Mouse (Mus musculus): ENCODE results near the gene Hddc3. TPM values are rescaled to one million over a fixed set of nuclear protein-coding genes. Genes with fewer than 3 reads are reported as not detected.

The Hddc3 gene
- polyA plus RNA-seq, 1 experiment from 2014 or later = 25.8 TPM

DNA sequence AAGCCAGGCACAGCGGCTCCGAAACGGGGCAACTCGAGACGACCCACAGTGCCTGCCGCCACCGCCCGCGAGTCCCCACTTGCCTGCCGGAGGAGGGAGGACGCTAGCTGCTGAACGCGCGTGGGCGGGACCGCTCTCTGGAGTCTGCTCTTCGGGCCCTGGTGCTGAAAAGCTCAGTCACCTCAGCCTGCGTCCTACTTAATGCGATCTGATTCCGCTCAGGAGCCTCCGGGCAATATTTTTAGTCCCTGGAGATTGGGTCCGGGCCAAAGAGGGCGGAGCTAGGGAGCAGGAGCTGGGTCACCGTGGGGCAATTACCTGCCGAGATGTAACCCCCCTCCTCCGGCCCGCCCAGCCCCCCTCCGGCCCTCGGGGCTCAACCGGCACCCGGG lies 27.7 kb downstream of the Hddc3 start:
- H3K27ac ChIP-seq = peak overlapping the region; percentile 87
- WGBS = under 1% methylated on average over 31 of the region's 31 CpGs
- peak; percentile 26 for ATAC-seq (ENCODE audit: insufficient number of reproducible peaks, insufficient read depth, low FRiP score, low TSS enrichment, low read depth)
- H3K9me3 ChIP-seq = no peaks in the 10 kb centered on the region
- peaks cover 19% of the 10 kb centered on the region for H3K4me1 ChIP-seq (replicated peaks)
- H3K9ac ChIP-seq (replicated peaks) = peak overlapping the region; percentile 91
- peaks cover 31% of the 10 kb centered on the region for H3K36me3 ChIP-seq
- peak overlapping the region; percentile 67 for H3K4me2 ChIP-seq
- H3K27me3 ChIP-seq = no peaks in the 10 kb centered on the region
- H3K4me3 ChIP-seq (replicated peaks) = peak overlapping the region; percentile 93

DNA sequence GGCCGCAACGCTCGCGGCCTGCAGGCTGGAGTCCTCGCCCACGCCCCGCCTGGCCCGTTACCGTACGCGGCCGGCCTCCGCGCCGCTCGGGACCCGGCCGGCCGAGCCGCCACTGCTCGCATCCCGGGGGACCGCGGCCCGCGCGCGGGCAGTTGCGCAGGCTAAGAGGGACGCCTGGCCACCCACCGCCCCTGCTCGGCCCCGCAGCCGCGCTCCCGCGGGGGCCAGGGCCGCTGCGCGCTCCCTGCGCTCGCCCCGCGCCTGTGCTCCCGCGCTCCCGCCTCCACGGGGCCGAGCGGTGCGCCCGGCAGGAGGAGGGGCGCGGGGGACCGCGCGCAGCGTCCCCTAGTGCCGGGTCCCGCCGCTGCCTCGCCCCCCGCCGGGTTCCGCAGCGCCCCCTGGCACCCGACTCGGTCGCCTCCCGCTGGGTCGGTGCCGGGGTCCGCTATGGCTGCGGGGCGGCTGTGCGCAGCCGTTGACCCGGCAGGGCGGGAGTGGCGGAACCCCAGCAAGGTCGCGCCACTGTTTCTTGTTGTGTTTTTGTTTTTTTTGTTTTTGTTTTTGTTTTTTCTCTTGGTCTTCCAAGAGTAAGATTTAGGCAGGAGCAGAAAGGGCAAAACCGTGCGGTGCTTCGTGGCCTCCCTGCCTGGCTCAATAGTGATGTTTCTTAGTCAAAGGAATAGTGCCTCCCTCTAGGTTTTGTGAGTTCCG lies 28.3 kb downstream of the Hddc3 start, which contains the start of gene Man2a2:
Gene Man2a2, minus strand, starts transcription at position 335 of the 711 bp plus-strand sequence.
- Histone ChIP-seq H3K9ac (replicated peaks) (peak within 1 kb of the TSS; percentile 91), H3K4me1 (replicated peaks) (peaks cover 19% of the 10 kb centered on the region), H3K4me2 (peak within 1 kb of the TSS; percentile 67), H3K27ac (peak within 1 kb of the TSS; percentile 87), H3K27me3 (no peaks in the 10 kb centered on the region), H3K36me3 (peaks cover 25% of the 10 kb centered on the region), H3K4me3 (replicated peaks) (peak within 1 kb of the TSS; percentile 93), H3K9me3 (no peaks in the 10 kb centered on the region)
- 1% methylated on average over 60 of the region's 86 CpGs for WGBS
- ATAC-seq (ENCODE audit: insufficient number of reproducible peaks, insufficient read depth, low FRiP score, low TSS enrichment, low read depth) = 0 out of 2 replicates have a peak, but pooled peaks have one; percentile 38

DNA sequence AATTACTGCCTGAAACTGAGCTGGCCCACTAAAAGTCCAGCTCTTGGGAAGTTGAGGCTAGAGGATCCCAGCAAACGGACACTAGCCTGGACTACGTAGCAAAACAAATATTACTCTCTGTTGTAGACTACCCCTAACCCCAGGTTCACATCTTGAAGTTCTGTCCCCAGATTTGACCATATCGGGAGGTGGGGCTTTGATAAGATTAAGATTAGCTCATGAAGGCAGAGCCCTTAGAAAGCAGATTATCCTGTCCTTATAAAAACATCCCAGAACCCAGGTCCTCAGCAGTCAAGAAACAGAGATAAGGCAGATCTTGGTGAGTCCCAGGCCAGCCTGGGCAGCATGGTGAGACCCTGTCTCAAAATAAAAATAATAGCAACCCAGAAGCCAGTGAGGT lies 29.3 kb downstream of the Hddc3 start:
- no peak for ATAC-seq (ENCODE audit: insufficient number of reproducible peaks, insufficient read depth, low FRiP score, low TSS enrichment, low read depth)
- H3K4me2 ChIP-seq = no peak overlapping the region
- no peak overlapping the region for H3K9ac ChIP-seq (replicated peaks)
- H3K27me3 ChIP-seq = no peaks in the 10 kb centered on the region
- peaks cover 16% of the 10 kb centered on the region for H3K36me3 ChIP-seq
- H3K4me3 ChIP-seq (replicated peaks) = no peak overlapping the region
- peaks cover 19% of the 10 kb centered on the region for H3K4me1 ChIP-seq (replicated peaks)
- no peak overlapping the region for H3K27ac ChIP-seq
- 91% methylated on average over 3 of the region's 3 CpGs for WGBS
- H3K9me3 ChIP-seq = no peaks in the 10 kb centered on the region

DNA sequence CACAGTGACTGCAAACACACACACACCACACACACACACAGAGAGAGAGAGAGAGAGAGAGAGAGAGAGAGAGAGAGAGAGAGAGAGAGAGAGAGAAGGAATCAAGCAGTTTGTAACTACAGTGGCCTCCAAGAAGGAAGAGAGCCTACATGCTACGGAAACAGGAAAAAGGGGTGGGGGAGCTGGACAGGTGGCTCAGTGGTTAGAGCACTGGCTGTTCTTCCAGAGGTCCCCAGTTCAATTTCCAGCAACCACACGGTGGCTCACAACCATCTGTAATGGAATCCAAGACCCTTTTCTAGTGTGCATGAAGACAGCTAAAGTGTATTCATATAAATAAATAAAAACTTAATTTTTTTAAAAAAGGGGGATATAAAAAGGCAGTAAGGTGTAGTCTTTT lies 29.8 kb downstream of the Hddc3 start:
- H3K4me1 ChIP-seq (replicated peaks) = peaks cover 19% of the 10 kb centered on the region
- no peak for ATAC-seq (ENCODE audit: insufficient number of reproducible peaks, insufficient read depth, low FRiP score, low TSS enrichment, low read depth)
- 62% methylated on average over 2 of the region's 2 CpGs for WGBS
- no peak overlapping the region for H3K9ac ChIP-seq (replicated peaks)
- peaks cover 11% of the 10 kb centered on the region for H3K36me3 ChIP-seq
- no peak overlapping the region for H3K27ac ChIP-seq
- no peak overlapping the region for H3K4me2 ChIP-seq
- no peaks in the 10 kb centered on the region for H3K9me3 ChIP-seq
- H3K27me3 ChIP-seq = no peaks in the 10 kb centered on the region
- no peak overlapping the region for H3K4me3 ChIP-seq (replicated peaks)

DNA sequence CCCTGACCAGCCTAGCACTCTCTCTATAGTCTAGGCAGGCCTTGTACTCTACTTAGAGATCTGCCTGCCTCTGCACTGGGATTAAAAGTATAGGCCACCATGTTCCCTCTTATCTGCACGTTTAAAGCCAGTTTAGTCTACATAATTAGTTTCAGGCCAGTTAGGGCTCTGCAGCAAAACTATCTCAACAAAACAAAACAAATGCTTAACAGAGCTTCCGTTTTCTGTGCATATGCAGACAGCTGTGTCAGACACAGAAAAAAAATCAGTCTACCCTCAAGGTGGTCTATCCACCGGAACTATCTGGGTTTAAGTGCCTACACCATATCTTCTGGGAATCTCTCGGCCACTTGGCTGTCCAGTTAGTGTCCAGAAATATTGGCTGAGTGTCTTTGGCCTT lies 30.4 kb downstream of the Hddc3 start:
- no peak overlapping the region for H3K27ac ChIP-seq
- WGBS = 70% methylated on average over 4 of the region's 4 CpGs
- H3K36me3 ChIP-seq = peaks cover 7% of the 10 kb centered on the region
- peaks cover 18% of the 10 kb centered on the region for H3K4me1 ChIP-seq (replicated peaks)
- no peak overlapping the region for H3K4me2 ChIP-seq
- no peaks in the 10 kb centered on the region for H3K27me3 ChIP-seq
- H3K4me3 ChIP-seq (replicated peaks) = no peak overlapping the region
- no peaks in the 10 kb centered on the region for H3K9me3 ChIP-seq
- H3K9ac ChIP-seq (replicated peaks) = no peak overlapping the region
- no peak for ATAC-seq (ENCODE audit: insufficient number of reproducible peaks, insufficient read depth, low FRiP score, low TSS enrichment, low read depth)

DNA sequence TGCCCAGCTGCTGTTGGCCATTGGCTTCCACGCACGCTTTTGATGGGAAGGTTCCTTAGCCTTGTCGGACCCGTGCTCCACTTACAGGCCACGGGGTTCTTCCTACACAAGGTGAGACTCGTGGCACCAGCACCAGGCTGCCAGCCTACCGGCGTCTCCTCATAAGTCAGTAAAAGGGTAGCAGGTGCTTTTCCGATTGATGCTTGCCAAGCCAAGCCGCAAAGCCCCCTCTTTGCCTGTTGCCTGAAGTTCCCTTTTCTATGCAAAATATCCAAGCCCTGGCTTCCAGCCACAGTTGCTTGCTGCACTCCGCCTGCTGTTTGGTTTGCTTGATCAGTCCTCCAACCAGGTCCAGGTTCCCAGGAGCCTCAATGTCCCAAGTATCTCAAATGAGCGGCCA lies 30.9 kb downstream of the Hddc3 start:
- no peak for ATAC-seq (ENCODE audit: insufficient number of reproducible peaks, insufficient read depth, low FRiP score, low TSS enrichment, low read depth)
- no peak overlapping the region for H3K4me3 ChIP-seq (replicated peaks)
- H3K27ac ChIP-seq = no peak overlapping the region
- H3K9ac ChIP-seq (replicated peaks) = no peak overlapping the region
- H3K36me3 ChIP-seq = peaks cover 8% of the 10 kb centered on the region; the same call in 1 of the 2 replicates
- no peaks in the 10 kb centered on the region for H3K27me3 ChIP-seq
- H3K9me3 ChIP-seq = no peaks in the 10 kb centered on the region
- no peak overlapping the region for H3K4me2 ChIP-seq
- peaks cover 14% of the 10 kb centered on the region for H3K4me1 ChIP-seq (replicated peaks)
- WGBS = 83% methylated on average over 12 of the region's 12 CpGs

DNA sequence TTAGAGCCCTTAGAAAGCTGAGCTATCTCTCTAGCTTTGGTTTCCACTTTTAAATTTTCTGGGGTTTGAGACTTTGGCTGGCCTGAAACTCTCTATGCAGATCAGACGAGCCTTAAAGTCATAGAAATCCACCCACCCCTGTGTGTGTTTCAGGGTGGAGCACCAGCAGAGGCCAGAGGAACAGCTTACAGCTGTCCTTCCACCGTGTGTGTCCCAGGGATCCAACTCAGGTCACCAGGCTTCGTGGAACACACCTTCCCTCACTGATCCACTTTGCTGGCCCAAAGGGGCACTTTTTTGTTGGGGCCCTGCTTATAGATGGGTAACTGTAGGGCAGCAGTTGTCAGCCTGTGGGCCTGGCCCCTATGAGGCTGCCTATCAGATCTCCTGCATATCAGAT lies 31.4 kb downstream of the Hddc3 start:
- H3K36me3 ChIP-seq = peaks cover 9% of the 10 kb centered on the region; the same call in 1 of the 2 replicates
- no peaks in the 10 kb centered on the region for H3K9me3 ChIP-seq
- H3K4me3 ChIP-seq (replicated peaks) = no peak overlapping the region
- peaks cover 10% of the 10 kb centered on the region for H3K4me1 ChIP-seq (replicated peaks)
- no peak for ATAC-seq (ENCODE audit: insufficient number of reproducible peaks, insufficient read depth, low FRiP score, low TSS enrichment, low read depth)
- H3K4me2 ChIP-seq = no peak overlapping the region
- WGBS = 60% methylated on average over 3 of the region's 3 CpGs
- no peaks in the 10 kb centered on the region for H3K27me3 ChIP-seq
- no peak overlapping the region for H3K9ac ChIP-seq (replicated peaks)
- H3K27ac ChIP-seq = no peak overlapping the region

DNA sequence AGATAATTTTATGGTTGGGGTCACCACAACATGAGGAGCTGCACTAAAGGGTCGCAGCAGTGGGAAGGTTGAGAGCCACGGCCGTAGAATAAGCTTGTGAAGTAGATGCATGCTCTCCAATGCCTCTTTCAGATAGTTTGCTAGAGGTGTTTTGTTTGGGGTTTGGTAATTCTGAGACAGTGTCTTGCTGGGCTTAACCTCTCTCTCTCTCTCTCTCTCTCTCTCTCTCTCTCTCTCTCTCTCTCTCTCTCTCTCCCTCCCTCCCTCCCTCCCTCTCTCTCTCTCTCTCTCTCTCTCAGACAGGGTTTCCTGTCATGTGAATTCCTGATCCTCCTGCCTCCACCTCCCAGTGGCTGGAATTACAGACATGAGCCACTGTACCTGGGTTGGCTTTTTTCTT lies 31.8 kb downstream of the Hddc3 start:
- Histone ChIP-seq H3K9me3 (no peaks in the 10 kb centered on the region), H3K9ac (replicated peaks) (no peak overlapping the region), H3K27me3 (no peaks in the 10 kb centered on the region), H3K4me3 (replicated peaks) (no peak overlapping the region), H3K27ac (no peak overlapping the region), H3K4me1 (replicated peaks) (peaks cover 6% of the 10 kb centered on the region), H3K4me2 (no peak overlapping the region), H3K36me3 (peaks cover 14% of the 10 kb centered on the region; the same call in 1 of the 2 replicates)
- ATAC-seq (ENCODE audit: insufficient number of reproducible peaks, insufficient read depth, low FRiP score, low TSS enrichment, low read depth) = no peak
- 86% methylated on average over 3 of the region's 3 CpGs for WGBS

DNA sequence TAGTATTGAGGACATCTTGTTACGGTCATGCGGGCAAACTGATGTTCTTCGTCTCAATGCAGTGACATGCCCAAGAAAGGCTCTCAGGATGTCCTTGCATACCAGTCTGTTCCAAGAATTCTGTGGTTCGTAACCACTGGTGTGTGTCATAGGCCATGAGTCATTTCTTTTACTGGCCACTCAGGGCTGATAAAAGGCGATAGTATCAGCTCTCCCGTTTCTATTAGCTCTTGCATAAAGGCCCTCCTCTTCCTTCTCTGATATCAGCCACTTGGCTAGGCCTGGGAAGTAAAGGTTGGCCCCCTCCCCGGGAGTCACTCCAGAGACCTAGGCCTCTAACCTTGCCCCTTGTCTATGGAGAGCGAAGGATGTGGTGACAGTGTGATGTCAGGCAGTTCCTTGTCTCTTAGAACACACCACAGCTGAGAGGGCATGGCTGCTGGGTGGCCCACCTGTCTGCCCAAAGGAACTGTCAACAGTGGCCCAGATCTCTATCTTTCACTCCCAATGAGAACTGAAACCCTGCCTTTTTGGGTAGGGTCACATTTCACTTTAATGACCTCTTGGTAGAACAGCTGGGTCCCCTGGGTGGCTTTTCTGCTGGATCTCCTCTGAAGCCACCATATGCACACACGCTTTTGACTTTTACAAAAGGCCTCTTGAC lies 32.6 kb downstream of the Hddc3 start:
- H3K4me1 ChIP-seq (replicated peaks) = no peaks in the 10 kb centered on the region
- H3K9me3 ChIP-seq = no peaks in the 10 kb centered on the region
- no peak overlapping the region for H3K4me3 ChIP-seq (replicated peaks)
- no peak overlapping the region for H3K27ac ChIP-seq
- H3K36me3 ChIP-seq = peaks cover 18% of the 10 kb centered on the region; the same call in 1 of the 2 replicates
- H3K9ac ChIP-seq (replicated peaks) = no peak overlapping the region
- no peak overlapping the region for H3K4me2 ChIP-seq
- ATAC-seq (ENCODE audit: insufficient number of reproducible peaks, insufficient read depth, low FRiP score, low TSS enrichment, low read depth) = no peak
- WGBS = 82% methylated on average over 9 of the region's 9 CpGs
- H3K27me3 ChIP-seq = no peaks in the 10 kb centered on the region

DNA sequence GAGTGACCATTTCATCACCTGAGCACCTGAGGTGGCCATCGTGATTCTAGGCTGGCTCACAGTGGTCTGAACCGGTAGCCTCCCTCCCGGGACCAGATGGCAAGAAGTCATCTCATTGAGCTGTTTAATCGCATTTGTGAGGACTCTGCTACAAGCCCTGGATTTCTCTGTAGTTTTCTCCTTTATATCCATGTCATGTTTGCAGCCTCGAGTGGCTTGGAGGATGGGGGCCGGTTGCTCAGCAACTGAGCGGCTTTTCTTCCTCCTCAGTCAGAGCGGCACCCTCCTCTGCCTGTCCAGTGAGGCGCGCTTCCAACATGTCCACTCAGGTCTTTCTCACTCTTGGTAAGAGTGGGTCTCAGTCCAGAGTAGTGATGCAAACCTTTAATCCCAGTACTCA lies 33.3 kb downstream of the Hddc3 start:
- H3K27ac ChIP-seq = no peak overlapping the region
- WGBS = 87% methylated on average over 10 of the region's 10 CpGs
- H3K36me3 ChIP-seq = peaks cover 23% of the 10 kb centered on the region
- H3K27me3 ChIP-seq = 0 out of 2 replicates have a peak, but pooled peaks cover 2% of the 10 kb centered on the region
- no peak for ATAC-seq (ENCODE audit: insufficient number of reproducible peaks, insufficient read depth, low FRiP score, low TSS enrichment, low read depth)
- H3K4me3 ChIP-seq (replicated peaks) = no peak overlapping the region
- no peak overlapping the region for H3K4me2 ChIP-seq
- no peaks in the 10 kb centered on the region for H3K4me1 ChIP-seq (replicated peaks)
- H3K9ac ChIP-seq (replicated peaks) = no peak overlapping the region
- no peaks in the 10 kb centered on the region for H3K9me3 ChIP-seq

DNA sequence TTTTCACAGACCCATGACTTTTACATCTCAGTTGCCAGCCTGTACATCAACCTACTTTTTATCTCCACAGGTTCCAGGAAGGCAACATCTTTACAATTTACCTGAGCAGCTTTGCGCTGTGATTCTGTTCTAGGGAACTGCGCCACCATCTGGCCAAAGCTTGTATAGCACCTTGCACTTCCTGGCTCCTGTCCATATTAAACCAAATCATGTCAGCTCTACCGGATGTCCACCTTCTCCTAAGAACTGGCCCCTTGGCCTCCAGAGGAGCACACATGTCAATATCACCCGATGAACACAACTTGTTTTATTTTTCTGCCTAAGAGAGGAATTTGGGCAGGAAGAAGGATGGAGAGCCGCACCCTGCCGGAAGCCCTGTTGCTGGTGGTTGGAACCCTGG lies 34.6 kb downstream of the Hddc3 start:
- Histone ChIP-seq H3K4me2 (no peak overlapping the region), H3K9ac (replicated peaks) (no peak overlapping the region), H3K4me1 (replicated peaks) (no peaks in the 10 kb centered on the region), H3K36me3 (peaks cover 36% of the 10 kb centered on the region), H3K27me3 (peaks cover 15% of the 10 kb centered on the region; the same call in 1 of the 2 replicates), H3K27ac (no peak overlapping the region), H3K9me3 (no peaks in the 10 kb centered on the region), H3K4me3 (replicated peaks) (no peak overlapping the region)
- 33% methylated on average over 6 of the region's 6 CpGs for WGBS
- ATAC-seq (ENCODE audit: insufficient number of reproducible peaks, insufficient read depth, low FRiP score, low TSS enrichment, low read depth) = no peak

Data from limb, embryonic 12.5 days (tissue).